Mouse (Mus musculus) thymus, postnatal 25 days (tissue): ENCODE data around the gene Fkbp10.

Experiments used
- DNase-seq: peaks from one replicate; pipeline ENCODE4 v3.0.0; 2022

Fkbp10 gene

DNA sequence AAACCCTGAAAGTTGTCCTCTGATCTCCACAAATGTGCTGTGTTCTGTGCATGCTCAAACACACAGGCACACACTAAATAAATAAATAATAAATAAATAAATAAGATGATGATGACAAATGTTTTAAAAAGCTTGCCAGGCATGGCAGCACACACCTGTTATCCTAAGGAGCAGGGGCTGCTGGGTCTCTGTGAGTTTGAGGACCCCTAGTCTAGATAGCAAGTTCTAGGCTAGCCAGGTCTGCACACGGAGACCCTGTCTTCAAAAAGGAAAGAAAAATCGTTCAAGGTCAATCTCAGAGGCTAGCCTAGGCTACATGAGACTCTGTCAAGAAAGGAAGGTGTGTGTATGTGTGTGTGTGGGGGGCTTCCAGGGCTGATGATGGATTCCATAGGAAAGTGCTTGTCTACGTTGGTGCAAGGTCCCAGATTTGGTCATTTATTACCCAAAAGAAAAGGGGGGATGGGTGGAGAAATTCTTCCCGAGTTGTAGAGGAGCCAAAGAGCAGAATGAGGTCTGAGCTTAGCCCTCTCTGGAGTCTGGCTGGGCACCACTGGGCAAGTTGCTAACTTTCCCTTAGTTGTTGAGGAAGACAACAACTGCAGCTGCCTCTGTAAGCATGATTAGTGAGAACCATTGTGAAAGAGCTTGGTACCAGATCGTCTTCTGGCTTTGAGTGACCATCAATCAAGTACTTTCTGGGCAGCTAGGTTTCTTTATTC lies 21.0 kb upstream of the Fkbp10 start:
- no peak for DNase-seq

DNA sequence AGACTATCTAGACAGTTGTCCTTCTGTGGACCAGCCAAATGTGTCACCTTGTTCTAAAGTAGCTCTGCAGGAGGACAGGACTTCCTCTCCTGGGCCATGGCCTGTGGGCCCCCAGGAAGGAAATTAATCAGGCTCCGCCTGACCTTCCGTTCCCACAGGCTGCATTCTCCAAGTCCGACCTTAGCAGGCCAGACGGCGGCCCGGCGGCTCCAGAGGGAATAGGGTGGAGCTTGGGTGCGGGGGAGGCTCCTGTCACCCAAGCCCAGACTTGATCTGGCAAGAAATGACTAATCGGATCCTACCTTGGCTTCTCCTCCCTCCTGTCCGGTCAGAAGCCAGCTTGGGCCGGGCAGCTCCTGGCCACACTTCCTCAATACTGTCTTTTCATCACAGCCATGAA lies 20.3 kb upstream of the Fkbp10 start:
- DNase-seq: no peak

DNA sequence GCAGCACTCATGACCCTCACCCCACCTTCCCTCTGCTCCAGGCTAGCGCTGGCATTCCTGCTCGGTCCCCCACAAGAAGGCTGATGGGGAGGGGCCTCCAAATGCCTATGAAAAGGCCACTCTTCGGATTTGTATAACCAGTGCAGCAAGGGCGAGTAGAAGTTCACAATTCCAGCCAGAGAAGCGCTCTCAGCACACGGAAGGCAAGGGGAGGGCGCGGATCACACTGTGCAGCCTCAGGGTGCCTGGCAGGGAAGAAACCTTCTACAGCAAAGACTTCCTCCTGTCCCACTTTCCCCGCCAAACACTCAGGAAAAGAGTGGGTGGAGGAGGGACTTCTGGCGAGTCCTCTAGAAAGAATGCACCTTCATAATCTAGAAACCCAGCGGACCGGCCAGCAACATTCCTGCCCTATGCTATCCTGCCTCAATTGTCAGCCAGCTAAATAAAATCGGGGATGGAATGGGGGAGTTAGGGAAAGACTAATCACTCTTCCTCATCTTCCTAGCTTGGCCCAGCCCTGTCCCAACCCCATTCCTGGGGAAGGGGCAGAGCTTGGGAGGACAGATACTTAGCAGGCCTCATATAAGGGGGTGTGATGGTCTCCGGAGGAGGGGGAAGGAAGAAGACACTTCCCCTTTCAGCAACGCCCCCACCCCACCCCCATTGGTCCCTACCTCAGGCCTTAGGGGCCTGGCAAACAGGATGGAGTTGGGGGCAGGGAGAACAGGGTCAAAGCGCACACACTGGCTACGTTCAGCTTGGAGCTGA lies 19.5 kb upstream of the Fkbp10 start:
- no peak for DNase-seq

DNA sequence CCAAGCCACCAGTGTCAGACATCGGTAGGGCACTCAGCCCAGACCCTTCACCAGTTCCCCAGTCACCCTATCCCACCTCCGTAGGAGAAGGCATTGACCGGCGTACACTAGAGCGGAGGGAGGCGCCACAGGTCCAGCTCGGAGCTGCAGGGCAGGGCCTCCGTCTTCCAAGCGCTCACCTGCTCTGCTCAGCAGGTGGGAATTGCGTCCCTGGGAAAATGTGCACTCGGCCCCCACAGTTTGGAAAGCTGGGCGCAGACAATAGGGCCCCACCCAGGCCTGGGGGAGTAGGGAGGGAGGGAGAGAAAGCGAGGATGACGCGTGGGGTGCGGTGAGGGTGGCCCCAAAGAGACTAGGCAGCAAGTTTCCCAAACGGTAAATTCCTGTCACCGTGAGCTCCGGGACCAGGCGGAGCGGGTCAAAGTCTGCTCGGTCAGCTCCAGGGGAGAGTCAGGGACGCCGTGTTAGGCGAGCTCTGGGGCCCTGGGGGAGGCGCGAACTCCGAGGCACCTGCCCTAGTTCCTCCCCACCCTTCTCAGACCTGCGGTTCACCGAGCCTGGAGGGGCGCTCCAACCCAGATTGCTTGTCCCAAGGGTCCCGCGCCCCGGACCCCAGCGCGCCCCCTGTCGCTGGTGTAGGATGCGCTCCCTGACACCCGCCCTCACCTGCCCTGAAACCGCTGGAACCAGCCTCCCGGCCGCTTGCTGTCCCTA lies 18.5 kb upstream of the Fkbp10 start:
- peak; percentile 72 for DNase-seq

DNA sequence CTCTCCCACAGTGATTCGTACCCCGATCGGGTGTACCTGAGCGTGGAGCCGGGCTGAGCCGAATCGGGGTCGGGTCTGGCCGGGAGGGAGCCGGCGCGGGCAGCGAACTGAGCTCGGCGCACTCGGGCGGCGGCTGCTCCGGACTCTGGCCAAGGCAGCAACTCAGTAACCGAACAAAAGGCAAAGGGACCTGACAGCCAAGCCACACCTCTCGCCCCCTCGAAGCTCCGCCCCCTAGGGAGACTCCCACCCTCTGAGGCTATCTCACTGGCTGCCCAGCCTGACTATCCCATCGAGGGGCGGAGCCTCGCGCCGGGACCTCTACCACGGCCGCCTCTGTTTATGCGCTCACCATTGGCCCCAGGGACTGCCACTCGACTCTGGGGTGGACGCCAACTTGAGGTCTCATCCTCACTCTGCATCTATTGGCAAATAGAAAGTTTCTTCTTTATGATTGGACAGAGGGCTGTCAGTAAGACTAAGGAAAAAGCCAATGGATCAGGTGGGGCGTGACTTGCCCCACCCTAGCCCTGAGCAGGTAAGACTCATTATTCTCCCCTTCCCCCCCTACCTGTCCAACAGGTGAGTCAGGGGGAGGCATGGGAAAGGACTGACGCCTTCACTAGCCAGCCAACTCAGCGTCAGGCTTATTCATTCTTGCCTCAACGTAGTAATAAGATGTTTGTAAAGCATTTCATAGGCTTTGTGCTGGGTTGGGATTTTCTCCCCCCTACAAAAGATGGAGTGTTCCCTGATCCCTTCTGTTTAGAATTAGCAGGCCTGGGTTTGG lies 17.7 kb upstream of the Fkbp10 start, which contains the start of gene Jup:
Gene Jup, minus strand, starts transcription at position 164 of the 790 bp plus-strand sequence.
- DNase-seq: peak; percentile 97

DNA sequence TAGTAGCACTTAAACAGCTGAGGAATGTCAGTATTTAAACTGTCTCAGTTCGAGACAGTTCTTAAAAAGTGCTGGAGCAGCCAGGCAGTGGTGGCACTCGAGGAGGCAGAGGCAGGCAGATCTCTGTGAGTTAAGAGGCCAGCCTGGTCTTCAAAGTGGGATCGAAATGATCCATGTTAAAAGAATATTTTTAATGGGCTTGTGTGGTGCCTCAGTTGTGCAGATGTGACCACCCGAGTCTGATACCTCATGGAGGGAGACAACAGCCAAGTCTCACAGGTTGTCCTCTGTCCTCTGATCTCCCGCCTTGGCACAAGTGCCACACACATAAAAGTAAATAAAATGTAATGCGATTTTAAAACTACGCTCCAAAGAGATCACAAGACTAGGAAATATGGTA lies 17.0 kb upstream of the Fkbp10 start:
- DNase-seq: no peak

DNA sequence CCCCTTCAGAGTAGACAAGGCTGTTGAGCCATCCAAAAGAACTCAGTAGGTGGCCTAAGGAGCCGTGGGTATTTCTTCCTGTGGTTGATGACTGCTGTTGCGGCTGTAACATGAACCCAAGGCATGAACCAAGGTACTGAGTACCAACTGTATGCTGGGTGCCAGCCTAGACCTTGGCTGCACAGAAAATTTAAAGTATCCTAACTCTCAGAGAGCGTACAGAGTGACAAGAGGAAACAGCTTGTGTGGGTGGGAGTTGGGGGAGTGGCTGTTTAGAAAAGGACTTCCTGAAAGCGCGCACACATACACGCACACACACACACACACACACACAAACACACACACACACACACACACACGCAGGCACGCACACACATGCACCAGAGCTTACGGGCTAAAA lies 16.2 kb upstream of the Fkbp10 start:
- peak; percentile 56 for DNase-seq

DNA sequence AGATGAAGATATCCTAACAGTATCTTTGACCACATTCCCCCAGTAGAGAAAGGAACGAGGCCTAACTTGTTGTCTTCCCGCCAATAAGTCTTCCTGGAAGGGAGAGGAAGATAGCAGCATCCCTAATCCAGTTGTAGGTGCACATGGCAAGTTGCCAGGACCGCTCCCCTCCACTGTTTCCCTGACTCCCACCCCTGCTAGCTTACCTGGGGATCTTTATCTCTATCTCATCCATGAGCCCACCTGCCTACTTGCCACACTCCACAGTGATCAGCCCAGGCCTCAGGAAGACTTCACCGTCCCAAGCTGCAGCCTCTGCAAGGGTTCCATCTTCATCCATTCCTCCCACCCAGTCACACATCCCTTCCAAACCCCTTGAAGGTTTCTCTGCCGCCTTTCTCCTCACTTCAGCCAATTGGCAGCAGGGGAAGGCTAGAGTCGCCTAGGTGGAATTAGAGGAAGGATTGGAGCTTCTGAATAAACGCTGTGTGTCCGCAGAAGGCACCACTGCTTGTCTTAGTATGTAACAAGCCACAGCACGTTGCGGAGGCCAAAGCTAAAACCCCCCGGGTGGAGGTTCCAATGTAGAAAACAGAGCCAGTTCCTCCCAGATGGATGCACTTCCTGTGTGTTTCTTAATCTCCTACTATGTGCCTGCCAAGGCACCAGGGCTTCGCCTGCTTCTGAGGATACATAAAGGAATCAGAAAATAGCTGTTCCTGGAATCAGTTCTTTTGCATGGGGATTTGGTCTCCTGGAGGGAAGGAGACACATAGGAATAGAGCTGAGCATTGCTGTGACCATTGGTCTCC lies 15.6 kb upstream of the Fkbp10 start:
- DNase-seq: no peak

DNA sequence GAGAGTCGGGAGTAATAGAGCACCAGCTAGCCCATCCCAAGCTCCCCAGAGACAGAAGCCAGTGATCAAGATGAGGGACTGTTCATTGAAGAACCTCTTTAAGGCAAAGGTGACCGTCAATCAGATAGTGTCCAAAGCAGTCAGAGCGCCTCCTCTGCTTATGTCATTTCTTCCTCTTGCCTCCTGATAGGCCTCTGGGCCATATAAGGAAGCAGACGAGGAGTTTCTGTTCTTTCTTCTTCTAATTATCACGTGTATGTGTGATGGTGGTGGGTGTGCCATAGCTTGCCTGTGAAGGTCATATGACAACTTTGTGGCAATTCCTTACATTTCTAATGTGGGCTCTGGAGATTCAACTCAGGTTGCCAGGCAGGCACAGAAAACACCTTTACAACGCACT lies 14.7 kb upstream of the Fkbp10 start:
- no peak for DNase-seq

DNA sequence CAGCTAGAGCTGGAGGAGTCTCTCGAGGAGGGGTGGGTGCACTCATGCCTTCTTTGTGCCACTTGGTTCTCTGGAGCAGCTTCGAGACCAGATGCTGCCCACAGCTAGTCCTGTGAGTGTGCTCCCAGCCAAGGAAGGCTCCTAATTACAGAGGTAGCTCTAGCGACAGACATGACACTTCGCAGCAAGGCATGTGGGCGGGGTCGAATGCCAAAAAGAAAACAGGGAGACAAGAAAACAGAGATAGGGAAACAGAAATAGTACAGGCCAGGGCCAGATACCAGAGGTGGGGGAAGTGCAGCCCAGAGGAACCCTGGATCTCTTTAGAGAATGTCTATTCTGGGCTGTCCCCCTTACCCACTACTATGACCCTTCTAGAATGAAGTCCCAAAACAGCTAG lies 13.3 kb upstream of the Fkbp10 start:
- no peak for DNase-seq

DNA sequence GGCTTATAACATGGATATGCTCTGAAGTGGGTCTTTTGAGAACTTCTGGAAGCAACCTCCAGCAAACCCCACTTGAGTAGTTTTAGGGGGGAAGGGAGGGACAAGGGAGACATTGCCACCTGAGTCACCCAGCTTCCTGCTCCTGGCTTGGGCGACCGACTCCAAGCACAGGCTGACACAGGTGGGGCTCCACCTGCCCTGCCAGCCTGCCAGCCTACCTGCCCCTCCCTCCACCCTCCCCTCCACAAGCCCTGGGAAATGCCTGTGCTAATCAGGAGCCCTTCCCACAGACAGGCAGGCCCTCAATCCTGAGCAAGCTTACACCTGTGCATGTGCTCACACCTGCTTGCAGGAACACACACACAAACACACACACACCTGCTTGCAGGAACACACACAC lies 12.8 kb upstream of the Fkbp10 start:
- no peak for DNase-seq

DNA sequence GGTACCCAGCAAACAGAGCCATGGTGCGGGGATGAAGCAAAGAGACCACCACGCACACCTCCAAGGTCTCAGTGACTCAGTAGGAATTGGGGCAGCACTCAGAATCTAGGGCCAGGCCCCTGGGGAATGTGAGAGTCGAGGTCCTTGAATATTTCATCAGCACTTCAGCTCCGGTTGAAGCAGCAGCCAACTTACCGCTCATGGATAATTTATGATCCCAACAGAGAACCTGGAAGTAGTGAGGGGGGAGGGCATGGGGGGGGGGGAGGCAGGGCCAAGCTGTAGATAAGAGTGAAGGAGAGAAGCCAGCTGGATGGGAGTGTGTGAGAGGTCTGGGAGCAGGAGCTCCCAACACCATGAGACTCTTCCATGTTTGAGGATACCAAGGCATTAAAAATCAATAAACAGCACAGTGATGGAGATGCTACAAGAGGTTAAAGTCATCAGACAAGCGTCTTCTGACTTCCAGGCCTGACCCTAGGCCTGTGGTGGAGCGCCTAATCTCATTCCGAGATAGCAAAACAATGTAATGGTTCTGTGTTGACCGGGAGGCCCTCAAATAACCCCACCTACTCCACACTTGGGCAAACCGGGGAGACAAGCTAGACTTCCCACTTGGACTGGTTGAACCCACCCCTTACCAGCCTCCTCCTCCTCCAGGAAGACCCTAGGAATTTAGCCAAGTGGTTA lies 11.9 kb upstream of the Fkbp10 start:
- no peak for DNase-seq

DNA sequence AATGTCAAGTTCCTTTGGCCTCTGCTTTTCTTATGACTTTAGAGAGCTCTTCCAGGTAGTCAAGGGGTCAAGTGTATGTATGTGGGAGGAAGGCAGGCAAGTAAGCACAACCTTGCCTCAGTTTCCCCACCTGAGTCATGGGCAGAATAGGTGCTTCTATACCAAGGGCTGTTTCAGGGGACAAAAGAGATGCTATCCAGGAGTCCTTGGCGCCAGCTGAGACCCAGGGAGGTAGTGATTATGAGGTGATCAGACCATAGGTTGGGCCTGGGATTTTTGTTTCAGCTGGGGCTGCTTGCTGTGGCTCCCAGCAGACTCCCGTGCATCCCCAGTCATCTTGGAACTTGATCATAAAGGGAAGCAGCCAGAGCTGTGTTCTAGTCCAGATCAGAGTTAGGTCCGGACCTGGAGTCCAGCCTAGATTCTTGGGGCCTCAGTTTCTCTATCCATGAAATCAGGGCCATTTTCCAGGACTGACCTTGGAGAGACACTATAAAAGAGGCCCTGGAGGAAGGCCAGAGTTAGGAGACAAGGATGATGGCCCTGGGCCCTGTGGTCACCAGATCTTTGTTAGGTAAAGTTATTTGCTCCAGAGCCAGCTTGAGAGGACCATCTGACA lies 10.9 kb upstream of the Fkbp10 start:
- no peak for DNase-seq

DNA sequence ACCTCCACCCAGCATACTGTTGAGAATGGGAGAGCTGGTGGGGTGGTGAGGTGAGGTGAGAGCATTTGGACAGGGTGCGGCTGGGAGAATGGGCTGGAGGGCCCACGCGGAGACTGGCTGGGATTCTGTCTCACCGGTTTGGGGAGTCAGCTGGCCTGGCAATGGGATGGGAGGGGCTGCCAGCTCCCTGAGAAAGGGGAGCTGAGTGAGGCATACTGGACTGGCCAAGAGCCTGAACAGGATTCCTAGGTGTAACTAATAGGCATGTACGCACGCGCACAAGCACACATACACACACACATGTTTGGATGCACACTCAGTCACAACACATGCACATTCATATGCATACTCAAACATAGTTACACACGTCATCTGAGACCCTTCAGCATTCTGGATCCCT lies 9.2 kb upstream of the Fkbp10 start:
- DNase-seq: no peak

DNA sequence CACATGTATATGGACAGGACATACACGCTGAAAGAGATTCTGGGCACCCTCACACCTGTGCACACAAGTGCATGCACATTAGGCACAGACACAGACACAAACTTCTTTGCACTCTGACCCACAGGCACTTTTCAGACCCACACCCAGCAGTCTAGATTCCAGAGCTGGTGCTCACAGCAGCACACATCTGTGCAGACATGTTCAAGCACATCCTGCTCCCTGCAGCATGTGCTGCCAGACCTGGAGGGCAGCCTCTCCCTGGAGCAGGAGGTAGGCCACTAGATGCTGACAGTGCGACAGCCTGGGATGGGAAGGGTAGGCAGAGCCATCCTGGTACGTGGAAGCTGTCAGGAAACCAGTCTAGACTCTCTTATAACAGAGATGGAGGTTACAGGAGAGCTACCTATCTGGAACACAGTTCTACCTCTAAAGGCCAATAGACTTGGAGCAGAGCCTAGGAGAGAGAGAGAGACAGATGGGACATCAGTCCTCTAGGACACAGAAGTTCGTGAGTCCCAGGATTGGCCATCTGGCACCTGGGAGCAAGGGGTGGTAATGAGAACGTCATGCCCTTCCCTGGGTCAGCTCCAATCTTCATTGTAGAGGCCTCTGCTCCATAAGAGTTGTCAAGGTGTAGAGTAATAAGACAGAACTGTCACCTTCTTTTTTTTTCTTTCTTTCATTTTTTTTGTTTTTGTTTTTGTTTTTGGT lies 8.3 kb upstream of the Fkbp10 start:
- DNase-seq: no peak

DNA sequence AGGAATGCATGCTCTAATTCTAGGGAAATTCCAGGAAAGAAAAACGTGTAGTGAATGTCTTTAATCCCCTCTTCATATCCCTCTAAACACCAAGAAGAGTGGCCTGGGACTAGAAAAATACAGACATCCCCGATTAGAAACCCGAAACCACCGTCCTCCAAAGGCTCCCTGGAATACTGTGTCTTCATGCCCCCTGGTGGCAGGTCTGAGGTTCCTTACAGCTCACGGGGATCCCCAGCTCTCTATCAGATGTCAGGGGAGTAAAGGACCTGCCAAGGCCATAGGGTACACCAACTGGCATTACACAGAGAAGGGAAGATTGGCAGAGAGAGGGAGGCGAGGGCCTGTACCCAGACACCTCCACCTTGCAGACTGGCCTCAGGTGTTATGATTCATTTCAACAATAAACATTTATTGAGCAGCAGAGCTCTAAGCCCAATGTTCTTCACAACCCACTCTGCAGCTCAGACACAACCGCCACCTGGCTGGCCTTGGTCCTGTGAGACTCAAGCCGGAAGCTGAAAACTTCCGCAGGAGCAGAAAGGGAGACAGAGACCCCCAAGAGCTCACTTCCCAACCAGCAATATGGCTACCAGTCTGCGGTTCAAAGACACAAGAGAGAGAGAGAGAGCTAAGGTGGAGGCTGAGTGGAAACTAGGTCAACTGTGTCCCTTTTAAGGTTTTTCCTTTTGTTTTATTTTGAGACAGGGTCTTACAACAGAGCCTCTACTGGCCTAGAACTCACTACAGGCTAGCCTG lies 7.2 kb upstream of the Fkbp10 start:
- peak; percentile 82 for DNase-seq

DNA sequence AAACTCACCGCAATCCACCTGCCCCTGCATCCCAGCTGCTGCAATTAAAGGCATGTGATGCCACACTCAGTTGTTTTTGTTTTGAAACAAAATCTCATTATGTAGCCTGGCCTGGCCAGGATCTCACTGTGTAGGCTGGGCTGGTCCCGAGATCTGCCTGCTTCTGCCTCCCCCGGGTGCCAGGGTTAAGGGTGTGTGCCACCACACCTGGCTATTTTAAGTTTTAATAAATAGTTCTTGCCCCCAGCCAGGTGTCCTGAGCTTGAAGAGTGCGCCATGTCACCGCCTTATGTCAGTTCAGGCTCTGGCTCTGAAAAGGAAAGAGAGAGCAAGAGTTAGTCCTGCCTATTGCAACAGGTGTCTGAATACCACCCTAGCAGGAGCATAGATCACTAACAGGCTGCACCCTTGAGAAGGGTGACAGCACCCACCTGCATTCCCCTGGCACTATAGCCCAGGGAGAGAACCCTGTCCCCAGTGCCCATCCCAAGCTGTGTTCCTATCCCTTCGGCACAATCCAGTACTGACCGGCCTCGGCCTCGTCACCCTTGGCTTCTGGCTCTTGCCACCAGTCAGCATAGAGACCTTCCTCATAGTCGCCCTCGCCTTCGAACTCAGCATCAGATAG lies 6.5 kb upstream of the Fkbp10 start:
- DNase-seq: peak; percentile 62

DNA sequence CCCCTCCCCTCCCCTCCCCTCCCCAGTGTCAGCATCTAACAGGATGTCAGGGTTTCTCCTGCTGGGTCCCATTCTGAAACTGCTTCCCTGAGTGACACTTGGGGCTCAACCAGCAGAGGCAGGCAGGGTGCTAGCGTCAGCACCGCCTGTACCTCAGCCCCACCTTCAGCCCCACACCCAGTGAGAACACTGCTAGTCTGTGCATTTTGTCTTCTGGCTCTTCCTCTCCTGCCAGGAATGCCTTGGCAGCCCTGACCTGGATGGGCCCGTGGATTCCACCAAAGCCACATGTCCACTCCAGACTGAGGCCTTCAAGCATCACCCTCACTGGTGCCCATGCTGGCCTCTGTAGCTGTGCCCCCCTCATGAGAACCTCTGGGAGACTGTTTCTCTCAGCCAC lies 5.8 kb upstream of the Fkbp10 start:
- DNase-seq: peak; percentile 61

DNA sequence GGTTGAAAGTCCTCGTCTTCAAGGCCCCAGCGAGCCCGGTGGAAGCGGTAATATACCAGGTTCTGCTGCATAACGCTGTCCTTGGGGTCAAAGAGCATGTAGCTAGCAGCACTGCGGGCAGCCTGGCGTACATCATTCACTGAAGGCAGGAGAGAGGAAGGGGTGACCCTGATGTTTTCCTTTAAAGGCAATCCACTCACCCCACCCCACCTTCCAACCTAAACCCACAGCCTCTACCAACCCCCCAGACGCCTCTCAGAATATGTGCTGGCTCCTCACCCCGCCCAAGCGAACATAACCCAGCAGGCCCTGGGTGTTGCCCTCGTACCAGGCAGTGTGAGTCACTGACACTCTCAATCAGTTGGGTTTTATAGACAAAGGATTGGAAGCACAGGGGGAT lies 3.8 kb upstream of the Fkbp10 start:
- DNase-seq: no peak
